Mouse (Mus musculus): ENCODE results near the gene Hcn1. TPM values are rescaled to one million over a fixed set of nuclear protein-coding genes. Genes with fewer than 3 reads are reported as not detected.

Gene Hcn1
- polyA plus RNA-seq, 1 experiment from 2014 or later = 0.15 TPM

DNA sequence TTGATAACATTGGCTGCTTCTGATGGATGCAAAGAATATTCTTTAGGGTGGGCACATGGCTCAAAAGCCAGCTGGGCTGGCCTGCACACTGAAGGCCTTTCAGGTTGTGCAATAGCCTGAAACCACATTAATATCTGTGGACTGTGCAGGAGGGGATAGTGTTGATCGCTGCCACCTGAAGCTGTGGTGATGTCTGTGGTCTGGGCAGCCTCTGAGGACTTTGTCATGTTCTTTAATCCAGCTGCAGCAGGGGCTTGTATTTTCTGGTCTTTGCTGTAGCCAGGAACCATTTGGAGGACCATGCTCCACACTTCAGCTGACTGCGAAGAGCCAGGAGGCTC lies 250.6 kb downstream of the Hcn1 start:
- Histone ChIP-seq H3K4me2 (ENCODE audit: low read length) (no peak overlapping the region), H3K9ac (ENCODE audit: low read length) (no peak overlapping the region), H3K36me3 (ENCODE audit: control insufficient read depth, insufficient read depth, low read length) (no peaks in the 10 kb centered on the region), H3K27ac (ENCODE audit: low read depth) (no peak overlapping the region), H3K9me3 (ENCODE audit: control insufficient read depth, low read length) (no peaks in the 10 kb centered on the region), H3K27me3 (replicated peaks; ENCODE audit: control insufficient read depth, insufficient read depth, low read length) (no peaks in the 10 kb centered on the region), H3K4me1 (replicated peaks; ENCODE audit: control insufficient read depth, insufficient read depth, low read length) (no peaks in the 10 kb centered on the region), H3K4me3 (ENCODE audit: low read depth, low read length) (no peak overlapping the region)
- DNase-seq (ENCODE audit: low spot score) = no peak
- WGBS = 93% methylated on average over 2 of the region's 2 CpGs
- ATAC-seq (replicated peaks; ENCODE audit: low FRiP score, low TSS enrichment, low read depth) = no peak

GRCm38 (mm10) chr13:117858416-117858815 lies 256.3 kb downstream of the Hcn1 start:
- Histone ChIP-seq H3K4me1 (replicated peaks; ENCODE audit: control insufficient read depth, insufficient read depth, low read length) (no peaks in the 10 kb centered on the region), H3K9me3 (ENCODE audit: control insufficient read depth, low read length) (no peaks in the 10 kb centered on the region), H3K9ac (ENCODE audit: low read length) (no peak overlapping the region), H3K4me2 (ENCODE audit: low read length) (no peak overlapping the region), H3K27ac (ENCODE audit: low read depth) (no peak overlapping the region), H3K4me3 (ENCODE audit: low read depth, low read length) (no peak overlapping the region), H3K27me3 (replicated peaks; ENCODE audit: control insufficient read depth, insufficient read depth, low read length) (no peaks in the 10 kb centered on the region), H3K36me3 (ENCODE audit: control insufficient read depth, insufficient read depth, low read length) (no peaks in the 10 kb centered on the region)
- no peak for ATAC-seq (replicated peaks; ENCODE audit: low FRiP score, low TSS enrichment, low read depth)
- no peak for DNase-seq (ENCODE audit: low spot score)
- WGBS = 49% methylated on average over 3 of the region's 3 CpGs

DNA sequence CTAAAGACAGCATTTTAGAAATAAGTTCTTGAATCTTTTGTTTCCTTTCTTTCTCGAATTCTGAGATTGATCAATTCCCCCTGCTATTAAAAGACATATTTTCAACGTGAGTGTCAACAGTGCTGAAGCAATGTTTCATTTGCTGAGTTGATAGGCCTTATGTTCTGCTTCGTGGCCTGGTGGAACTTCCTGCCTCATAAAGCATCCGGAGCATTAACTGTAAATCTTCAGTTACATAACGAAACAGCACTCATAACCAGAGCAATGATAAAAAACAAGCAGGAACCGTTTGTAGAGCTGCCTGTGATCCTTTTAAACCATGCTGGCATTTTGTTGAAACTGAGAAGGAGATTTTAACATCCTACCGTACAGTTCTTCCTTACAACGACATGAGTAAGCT lies 275.7 kb downstream of the Hcn1 start:
- Histone ChIP-seq H3K36me3 (ENCODE audit: control insufficient read depth, insufficient read depth, low read length) (no peaks in the 10 kb centered on the region), H3K4me3 (ENCODE audit: low read depth, low read length) (no peak overlapping the region), H3K27me3 (replicated peaks; ENCODE audit: control insufficient read depth, insufficient read depth, low read length) (no peaks in the 10 kb centered on the region), H3K9me3 (ENCODE audit: control insufficient read depth, low read length) (no peaks in the 10 kb centered on the region), H3K4me2 (ENCODE audit: low read length) (no peak overlapping the region), H3K4me1 (replicated peaks; ENCODE audit: control insufficient read depth, insufficient read depth, low read length) (no peaks in the 10 kb centered on the region), H3K9ac (ENCODE audit: low read length) (no peak overlapping the region), H3K27ac (ENCODE audit: low read depth) (no peak overlapping the region)
- no peak for DNase-seq (ENCODE audit: low spot score)
- WGBS = 57% methylated on average over 8 of the region's 8 CpGs
- ATAC-seq (replicated peaks; ENCODE audit: low FRiP score, low TSS enrichment, low read depth) = no peak

GRCm38 (mm10) chr13:117880471-117881225 lies 278.5 kb downstream of the Hcn1 start:
- H3K9me3 ChIP-seq (ENCODE audit: control insufficient read depth, low read length) = no peaks in the 10 kb centered on the region
- no peaks in the 10 kb centered on the region for H3K27me3 ChIP-seq (replicated peaks; ENCODE audit: control insufficient read depth, insufficient read depth, low read length)
- no peak overlapping the region for H3K4me2 ChIP-seq (ENCODE audit: low read length)
- no peaks in the 10 kb centered on the region for H3K36me3 ChIP-seq (ENCODE audit: control insufficient read depth, insufficient read depth, low read length)
- DNase-seq (ENCODE audit: low spot score) = no peak
- H3K9ac ChIP-seq (ENCODE audit: low read length) = no peak overlapping the region
- no peak overlapping the region for H3K4me3 ChIP-seq (ENCODE audit: low read depth, low read length)
- no peak for ATAC-seq (replicated peaks; ENCODE audit: low FRiP score, low TSS enrichment, low read depth)
- no peaks in the 10 kb centered on the region for H3K4me1 ChIP-seq (replicated peaks; ENCODE audit: control insufficient read depth, insufficient read depth, low read length)
- 73% methylated on average over 4 of the region's 4 CpGs for WGBS
- H3K27ac ChIP-seq (ENCODE audit: low read depth) = no peak overlapping the region

DNA sequence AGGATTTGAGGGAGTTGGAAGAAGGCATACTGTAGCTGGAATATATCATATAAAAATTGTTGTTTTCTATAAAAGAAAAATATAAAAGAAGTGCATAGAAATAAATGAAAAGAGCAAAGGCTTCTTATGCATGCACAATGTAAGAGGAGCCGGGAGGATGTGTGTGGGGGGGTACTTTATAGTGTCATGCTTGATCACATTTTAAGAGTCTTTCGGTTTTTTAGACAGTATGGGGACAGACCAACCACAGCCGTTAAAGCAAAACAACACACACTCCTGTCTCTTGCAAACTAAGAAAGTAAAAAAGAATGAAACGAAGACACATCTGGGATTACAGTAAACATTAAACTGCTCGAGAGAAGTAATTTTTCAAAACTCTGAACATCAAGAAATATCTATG lies 290.0 kb downstream of the Hcn1 start:
- no peak for ATAC-seq (replicated peaks; ENCODE audit: low FRiP score, low TSS enrichment, low read depth)
- WGBS = 79% methylated on average over 5 of the region's 5 CpGs
- Histone ChIP-seq H3K4me1 (replicated peaks; ENCODE audit: control insufficient read depth, insufficient read depth, low read length) (no peaks in the 10 kb centered on the region), H3K4me3 (ENCODE audit: low read depth, low read length) (no peak overlapping the region), H3K4me2 (ENCODE audit: low read length) (no peak overlapping the region), H3K27me3 (replicated peaks; ENCODE audit: control insufficient read depth, insufficient read depth, low read length) (no peaks in the 10 kb centered on the region), H3K27ac (ENCODE audit: low read depth) (no peak overlapping the region), H3K36me3 (ENCODE audit: control insufficient read depth, insufficient read depth, low read length) (no peaks in the 10 kb centered on the region), H3K9me3 (ENCODE audit: control insufficient read depth, low read length) (no peaks in the 10 kb centered on the region), H3K9ac (ENCODE audit: low read length) (no peak overlapping the region)
- DNase-seq (ENCODE audit: low spot score) = no peak

DNA sequence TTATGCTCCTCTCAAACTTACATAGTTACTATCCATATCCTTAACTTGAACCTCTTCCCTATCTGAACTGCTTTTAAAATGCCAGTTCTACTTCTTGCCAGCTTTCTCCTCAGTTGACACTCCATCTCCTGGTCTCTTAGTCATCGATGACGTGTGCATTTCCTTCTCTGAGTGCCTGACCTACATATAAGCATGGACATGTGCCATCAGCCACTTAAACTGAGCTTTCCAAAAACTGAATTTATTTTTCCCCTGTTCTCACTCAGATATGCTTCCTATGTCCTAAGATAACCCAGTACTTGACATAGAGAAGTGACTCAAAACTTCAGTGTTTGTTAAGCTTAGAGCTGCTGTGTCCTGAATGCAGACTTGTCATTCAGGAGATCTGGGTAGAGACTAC lies 295.9 kb downstream of the Hcn1 start:
- DNase-seq (ENCODE audit: low spot score) (no peak), ATAC-seq (replicated peaks; ENCODE audit: low FRiP score, low TSS enrichment, low read depth) (no peak)
- no peak overlapping the region for H3K9ac ChIP-seq (ENCODE audit: low read length)
- no peaks in the 10 kb centered on the region for H3K4me1 ChIP-seq (replicated peaks; ENCODE audit: control insufficient read depth, insufficient read depth, low read length)
- H3K9me3 ChIP-seq (ENCODE audit: control insufficient read depth, low read length) = no peaks in the 10 kb centered on the region
- no peak overlapping the region for H3K4me2 ChIP-seq (ENCODE audit: low read length)
- no peak overlapping the region for H3K4me3 ChIP-seq (ENCODE audit: low read depth, low read length)
- no peaks in the 10 kb centered on the region for H3K36me3 ChIP-seq (ENCODE audit: control insufficient read depth, insufficient read depth, low read length)
- H3K27ac ChIP-seq (ENCODE audit: low read depth) = no peak overlapping the region
- WGBS = 72% methylated on average over 2 of the region's 2 CpGs
- H3K27me3 ChIP-seq (replicated peaks; ENCODE audit: control insufficient read depth, insufficient read depth, low read length) = no peaks in the 10 kb centered on the region

- H3K4me1 ChIP-seq (replicated peaks; ENCODE audit: control insufficient read depth, insufficient read depth, low read length) = no peaks in the 10 kb centered on the region
- no peak overlapping the region for H3K9ac ChIP-seq (ENCODE audit: low read length)
- no peak for ATAC-seq (replicated peaks; ENCODE audit: low FRiP score, low TSS enrichment, low read depth)
- no peaks in the 10 kb centered on the region for H3K9me3 ChIP-seq (ENCODE audit: control insufficient read depth, low read length)
- H3K4me3 ChIP-seq (ENCODE audit: low read depth, low read length) = no peak overlapping the region
- H3K27ac ChIP-seq (ENCODE audit: low read depth) = no peak overlapping the region
- DNase-seq (ENCODE audit: low spot score) = no peak
- H3K36me3 ChIP-seq (ENCODE audit: control insufficient read depth, insufficient read depth, low read length) = no peaks in the 10 kb centered on the region
- WGBS = 79% methylated on average over 3 of the region's 3 CpGs
- no peaks in the 10 kb centered on the region for H3K27me3 ChIP-seq (replicated peaks; ENCODE audit: control insufficient read depth, insufficient read depth, low read length)
- no peak overlapping the region for H3K4me2 ChIP-seq (ENCODE audit: low read length)
These were observed 305.7 kb downstream of the Hcn1 start for GRCm38 (mm10) chr13:117907801-117908200.

DNA sequence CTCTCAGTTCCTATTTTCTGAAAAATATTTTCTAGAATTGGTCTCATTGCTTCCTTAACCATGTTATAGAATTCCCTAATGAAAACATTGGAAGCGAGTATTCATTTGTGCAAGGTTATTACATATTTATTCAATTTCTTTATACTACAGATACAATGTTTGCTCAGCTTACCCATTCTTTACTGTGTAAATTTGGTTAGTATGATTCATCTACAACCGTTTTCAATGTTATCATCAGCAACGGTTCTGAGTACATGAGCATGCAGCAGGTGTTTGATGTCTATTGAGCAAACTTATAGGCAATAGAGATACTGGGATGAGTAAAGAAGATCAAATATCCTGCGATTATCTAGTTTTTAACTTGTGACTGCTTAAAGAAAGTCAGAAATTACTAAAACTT lies 327.6 kb downstream of the Hcn1 start:
- H3K4me1 ChIP-seq (replicated peaks; ENCODE audit: control insufficient read depth, insufficient read depth, low read length) = no peaks in the 10 kb centered on the region
- H3K9ac ChIP-seq (ENCODE audit: low read length) = no peak overlapping the region
- H3K4me3 ChIP-seq (ENCODE audit: low read depth, low read length) = no peak overlapping the region
- DNase-seq (ENCODE audit: low spot score) = no peak
- WGBS = 69% methylated on average over 4 of the region's 4 CpGs
- no peak overlapping the region for H3K4me2 ChIP-seq (ENCODE audit: low read length)
- H3K36me3 ChIP-seq (ENCODE audit: control insufficient read depth, insufficient read depth, low read length) = no peaks in the 10 kb centered on the region
- no peak for ATAC-seq (replicated peaks; ENCODE audit: low FRiP score, low TSS enrichment, low read depth)
- no peaks in the 10 kb centered on the region for H3K9me3 ChIP-seq (ENCODE audit: control insufficient read depth, low read length)
- H3K27ac ChIP-seq (ENCODE audit: low read depth) = no peak overlapping the region
- no peaks in the 10 kb centered on the region for H3K27me3 ChIP-seq (replicated peaks; ENCODE audit: control insufficient read depth, insufficient read depth, low read length)

GRCm38 (mm10) chr13:117931746-117932145 lies 329.6 kb downstream of the Hcn1 start:
- Histone ChIP-seq H3K27ac (ENCODE audit: low read depth) (no peak overlapping the region), H3K4me3 (ENCODE audit: low read depth, low read length) (no peak overlapping the region), H3K36me3 (ENCODE audit: control insufficient read depth, insufficient read depth, low read length) (no peaks in the 10 kb centered on the region), H3K4me2 (ENCODE audit: low read length) (no peak overlapping the region), H3K27me3 (replicated peaks; ENCODE audit: control insufficient read depth, insufficient read depth, low read length) (no peaks in the 10 kb centered on the region), H3K9ac (ENCODE audit: low read length) (no peak overlapping the region), H3K9me3 (ENCODE audit: control insufficient read depth, low read length) (no peaks in the 10 kb centered on the region), H3K4me1 (replicated peaks; ENCODE audit: control insufficient read depth, insufficient read depth, low read length) (no peaks in the 10 kb centered on the region)
- 69% methylated on average over 2 of the region's 2 CpGs for WGBS
- no peak for DNase-seq (ENCODE audit: low spot score)
- ATAC-seq (replicated peaks; ENCODE audit: low FRiP score, low TSS enrichment, low read depth) = no peak
